Mouse (Mus musculus) embryonic fibroblast, embryonic 13.5 days (primary cell): ENCODE results near the gene Ablim1. TPM values are rescaled to one million over a fixed set of nuclear protein-coding genes. Genes with fewer than 3 reads are reported as not detected.

ENCODE experiments used
- H3K27ac ChIP-seq: 2 replicates; pipeline ENCODE4 v1.5.1; 2012; ENCODE audit warnings: low read length, control low read depth, inconsistent platforms; ENCODE audit not compliant: insufficient read depth
- H3K4me1 ChIP-seq: 2 replicates; pipeline ENCODE4 v1.6.1; 2011; ENCODE audit warnings: low read length; ENCODE audit not compliant: control insufficient read depth, insufficient read depth
- H3K4me3 ChIP-seq: 2 replicates; pipeline ENCODE4 v1.5.1; 2011; ENCODE audit warnings: mild to moderate bottlenecking, control low read depth, low read length; ENCODE audit not compliant: insufficient read depth
- CTCF ChIP-seq: IDR thresholded peaks from 2 replicates; pipeline ENCODE4 v1.5.1; 2011; ENCODE audit warnings: mild to moderate bottlenecking, control low read depth, low read length, moderate library complexity, borderline replicate concordance; ENCODE audit not compliant: insufficient read depth
- POLR2A ChIP-seq: IDR thresholded peaks from 2 replicates; pipeline ENCODE4 v1.6.1; 2011; ENCODE audit warnings: low read depth, mild to moderate bottlenecking, control low read depth, low read length, moderate library complexity
- polyA plus RNA-seq: library from polyadenylated mRNA; stranded (reverse); fragments of >200 nt; gene quantifications from 2 replicates; pipeline ENCODE4 v1.2.4, GENCODE M21; 2011; ENCODE audit warnings: low read depth; ENCODE audit not compliant: missing spikeins, insufficient read length

Gene Ablim1
- polyA plus RNA-seq, 1 experiment: 24.0 TPM

- H3K4me1 ChIP-seq: 0 out of 2 replicates have a peak, but pooled peaks cover 2% of the 10 kb centered on the region
- TF ChIP-seq CTCF: no peak
- TF ChIP-seq POLR2A: no peak
Measured at GRCm38 (mm10) chr19:57111301-57111700, 203.4 kb downstream of the Ablim1 start.

GRCm38 (mm10) chr19:57109620-57110019 is 205.1 kb downstream of the Ablim1 start:
- TF ChIP-seq POLR2A (no peak), CTCF (no peak)

More at GRCm38 (mm10) chr19:57111301-57111700, 203.4 kb downstream of the Ablim1 start:
- no peak overlapping the region for H3K27ac ChIP-seq
- no peak overlapping the region for H3K4me3 ChIP-seq

GRCm38 (mm10) chr19:57106513-57106912 is 208.2 kb downstream of the Ablim1 start:
- Histone ChIP-seq H3K27ac (peak overlapping the region; percentile 49; the same call in 1 of the 2 replicates), H3K4me1 (peaks cover 18% of the 10 kb centered on the region), H3K4me3 (no peak overlapping the region)
- TF ChIP-seq CTCF: no peak
- TF ChIP-seq POLR2A: no peak

More at GRCm38 (mm10) chr19:57109620-57110019, 205.1 kb downstream of the Ablim1 start:
- no peak overlapping the region for H3K4me3 ChIP-seq
- no peak overlapping the region for H3K27ac ChIP-seq
- 0 out of 2 replicates have a peak, but pooled peaks cover 2% of the 10 kb centered on the region for H3K4me1 ChIP-seq

GRCm38 (mm10) chr19:57106031-57106430 is 208.7 kb downstream of the Ablim1 start:
- H3K4me1 ChIP-seq: peaks cover 18% of the 10 kb centered on the region
- H3K4me3 ChIP-seq: no peak overlapping the region
- peak overlapping the region; percentile 9; the same call in 1 of the 2 replicates for H3K27ac ChIP-seq
- TF ChIP-seq POLR2A (no peak), CTCF (no peak)

GRCm38 (mm10) chr19:57105156-57105555 is 209.6 kb downstream of the Ablim1 start:
- TF ChIP-seq CTCF: no peak
- no peak for TF ChIP-seq POLR2A
- Histone ChIP-seq H3K4me1 (peaks cover 18% of the 10 kb centered on the region), H3K4me3 (no peak overlapping the region), H3K27ac (no peak overlapping the region)

GRCm38 (mm10) chr19:57104171-57104748 is 210.5 kb downstream of the Ablim1 start:
- H3K27ac ChIP-seq: peak overlapping the region; percentile 58
- peaks cover 16% of the 10 kb centered on the region for H3K4me1 ChIP-seq
- TF ChIP-seq CTCF (no peak), POLR2A (no peak)
- H3K4me3 ChIP-seq: no peak overlapping the region

- TF ChIP-seq CTCF: no peak
- no peak for TF ChIP-seq POLR2A
- peak overlapping the region; percentile 79 for H3K27ac ChIP-seq
- H3K4me1 ChIP-seq: peaks cover 16% of the 10 kb centered on the region
- no peak overlapping the region for H3K4me3 ChIP-seq
Measured at GRCm38 (mm10) chr19:57103360-57103958, 211.3 kb downstream of the Ablim1 start.

- Histone ChIP-seq H3K27ac (no peak overlapping the region), H3K4me1 (peaks cover 19% of the 10 kb centered on the region), H3K4me3 (no peak overlapping the region)
- TF ChIP-seq POLR2A (no peak), CTCF (no peak)
Measured at GRCm38 (mm10) chr19:57101986-57102385, 212.7 kb downstream of the Ablim1 start.

- peaks cover 19% of the 10 kb centered on the region for H3K4me1 ChIP-seq
- TF ChIP-seq CTCF (no peak), POLR2A (no peak)
- no peak overlapping the region for H3K4me3 ChIP-seq
- no peak overlapping the region for H3K27ac ChIP-seq
Measured at GRCm38 (mm10) chr19:57100753-57101446, 213.8 kb downstream of the Ablim1 start.

GRCm38 (mm10) chr19:57099986-57100385 is 214.7 kb downstream of the Ablim1 start:
- Histone ChIP-seq H3K4me3 (no peak overlapping the region), H3K27ac (no peak overlapping the region), H3K4me1 (peaks cover 19% of the 10 kb centered on the region)
- TF ChIP-seq POLR2A (no peak), CTCF (no peak)
